Mouse (Mus musculus): ENCODE measurements at regions not wholly inside any gene's neighbourhood (a gene's known extent, or its start where the extent isn't known, plus 50 kb on each side); places are given as distances from the start of the nearest gene placed in this dataset.

Small RNAs in the stretch of these regions (microRNA-seq; reads per million reads assigned to microRNA genes)
- gene Gm27883: 0 reads per million in 2 experiments
